Mouse (Mus musculus) T-helper 2 cell (primary cell): ENCODE measurements around the gene Mapk8ip3.

Experiments used
- in situ Hi-C: fragments of 300-600 bp; cut with MboI, MseI; formaldehyde crosslinking; loops from one replicate; pipeline ENCODE4 v1.15.1; 2025; ENCODE audit warnings: high pct_unique_total_duplicates

Mapk8ip3 gene

DNA sequence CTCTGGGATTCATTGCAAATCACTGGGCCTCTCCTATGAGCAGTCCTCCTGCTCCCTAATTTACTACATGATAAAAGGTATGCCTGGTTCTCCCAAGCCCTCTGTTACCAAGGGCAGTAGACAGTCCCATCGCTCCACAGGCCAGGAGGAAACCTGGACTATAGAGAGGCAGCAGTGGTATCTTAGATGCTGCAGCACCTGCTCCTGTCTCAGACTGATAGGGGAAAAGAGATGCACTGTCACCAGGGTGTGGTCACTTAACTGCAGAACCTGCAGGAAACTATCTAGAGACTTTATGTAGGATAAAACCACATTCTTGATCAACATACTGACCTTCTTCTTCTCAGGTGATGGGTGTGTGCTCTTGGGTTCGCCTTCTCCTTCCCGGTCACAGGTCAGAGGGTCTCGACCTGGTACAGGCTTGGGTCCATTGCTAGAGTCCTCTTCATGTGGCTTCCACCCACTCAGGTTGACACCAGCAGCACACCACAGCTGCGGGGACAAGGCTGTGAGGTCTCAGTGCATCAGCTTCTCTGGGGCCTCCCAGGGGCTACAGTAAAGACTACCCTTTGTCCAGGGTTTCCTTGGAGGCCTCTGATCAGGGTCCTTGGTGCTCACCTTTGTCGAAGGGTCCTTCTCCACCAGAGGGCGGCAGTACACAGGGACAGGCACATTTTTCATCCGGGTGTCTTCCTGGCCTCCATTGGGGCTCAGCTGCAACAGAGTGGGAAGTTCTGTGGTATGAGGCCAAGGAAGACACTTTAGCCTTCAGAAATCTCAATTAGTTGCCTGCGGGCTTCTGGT lies 33.9 kb downstream of the Mapk8ip3 start:
- in situ Hi-C loops = no loop called here

GRCm38 (mm10) chr17:24902124-24902523 lies 34.7 kb downstream of the Mapk8ip3 start:
- in situ Hi-C loops = no loop called here

DNA sequence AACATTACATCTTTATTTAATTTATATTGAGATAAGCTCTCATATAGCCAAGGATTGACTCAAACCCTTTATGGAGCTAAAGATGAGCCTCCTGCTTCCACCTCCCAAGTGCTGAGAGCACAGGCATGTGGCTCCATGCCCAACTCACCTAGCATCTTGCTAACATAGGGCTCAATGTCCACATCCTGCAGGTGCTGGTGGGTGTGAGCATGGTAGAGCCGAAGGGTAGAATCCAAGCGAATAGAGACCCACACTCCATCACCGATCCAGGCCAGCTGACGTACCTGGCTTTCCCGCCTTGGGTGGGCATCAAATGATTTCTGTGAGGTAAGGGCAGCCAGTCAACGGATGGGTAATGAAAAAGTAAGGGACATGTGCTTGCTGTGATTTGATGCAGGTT lies 36.8 kb downstream of the Mapk8ip3 start:
- in situ Hi-C loops = no loop called here

GRCm38 (mm10) chr17:24899153-24899552 lies 37.6 kb downstream of the Mapk8ip3 start:
- in situ Hi-C loops = no loop called here

DNA sequence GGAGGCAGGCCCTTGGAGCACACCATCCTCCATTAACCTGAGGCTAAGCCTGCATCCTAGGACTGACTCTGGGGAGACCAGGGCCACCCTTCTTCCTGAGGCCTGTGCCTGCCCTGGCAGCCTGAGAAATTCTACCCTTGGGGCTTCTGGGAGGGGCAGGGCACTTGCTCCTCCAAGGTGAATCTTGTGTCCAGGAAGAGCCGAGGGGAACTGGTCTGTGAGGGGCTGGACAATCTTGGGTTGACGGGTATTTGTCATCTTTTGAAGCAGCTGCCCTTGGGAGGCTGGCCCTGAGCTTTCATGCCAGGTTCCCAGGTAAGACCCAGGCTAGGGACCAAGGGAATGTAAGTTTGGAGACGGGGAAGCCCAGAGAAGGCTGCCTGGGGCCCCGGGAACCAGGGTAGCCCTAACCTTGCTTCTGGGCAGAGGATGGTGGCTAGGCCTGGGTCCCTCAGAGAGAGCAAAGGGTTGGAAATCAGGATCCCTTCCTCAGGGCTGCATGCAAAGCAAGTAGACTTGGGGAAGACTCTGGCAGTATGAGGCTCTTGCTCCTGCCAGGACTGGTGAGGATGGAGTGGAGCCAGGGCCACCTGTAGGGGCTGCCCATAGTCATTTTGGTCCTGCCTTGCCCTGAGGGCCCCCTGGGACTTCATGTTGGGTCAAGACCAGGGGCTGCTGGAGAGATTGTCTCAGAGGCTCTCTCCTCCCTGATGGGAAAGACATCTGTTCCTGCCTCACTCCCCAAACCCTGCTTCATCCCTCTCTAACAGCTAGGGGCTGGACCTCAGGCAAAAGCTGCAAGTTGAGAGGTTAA lies 38.5 kb downstream of the Mapk8ip3 start:
- in situ Hi-C loops = no loop called here

DNA sequence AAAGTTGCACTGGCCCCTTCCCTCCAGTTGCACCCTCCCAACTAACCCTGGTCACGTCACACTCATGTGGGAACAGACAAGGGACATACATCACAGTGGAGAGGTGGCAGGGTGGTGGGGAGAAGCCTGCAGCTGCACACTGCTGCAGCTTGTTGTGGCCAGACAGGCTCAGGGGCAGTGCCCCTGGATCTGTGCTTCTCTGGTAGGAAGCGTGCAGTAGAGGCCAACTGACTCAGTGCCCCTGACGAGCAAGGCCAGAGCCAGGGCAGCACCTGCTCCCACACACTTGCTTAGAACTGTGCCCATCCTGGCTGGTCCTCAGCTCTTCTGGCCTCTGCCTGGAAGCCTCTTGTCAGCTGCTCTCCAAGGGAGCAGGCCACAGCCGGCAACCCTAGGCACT lies 39.2 kb downstream of the Mapk8ip3 start:
- in situ Hi-C loops = no loop called here

DNA sequence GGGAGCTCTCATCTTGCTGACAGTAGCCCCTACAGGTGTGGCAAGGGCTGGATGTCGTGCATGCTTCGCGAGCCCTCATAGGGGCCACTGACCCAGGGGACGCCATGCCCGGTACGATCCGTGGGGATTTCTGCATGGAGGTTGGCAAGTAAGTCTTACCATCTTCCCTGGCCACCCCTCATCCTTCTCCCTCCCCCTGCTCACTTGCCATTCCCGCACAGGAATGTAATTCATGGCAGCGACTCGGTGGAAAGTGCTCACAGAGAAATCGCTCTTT lies 39.8 kb downstream of the Mapk8ip3 start:
- in situ Hi-C loops = no loop called here

DNA sequence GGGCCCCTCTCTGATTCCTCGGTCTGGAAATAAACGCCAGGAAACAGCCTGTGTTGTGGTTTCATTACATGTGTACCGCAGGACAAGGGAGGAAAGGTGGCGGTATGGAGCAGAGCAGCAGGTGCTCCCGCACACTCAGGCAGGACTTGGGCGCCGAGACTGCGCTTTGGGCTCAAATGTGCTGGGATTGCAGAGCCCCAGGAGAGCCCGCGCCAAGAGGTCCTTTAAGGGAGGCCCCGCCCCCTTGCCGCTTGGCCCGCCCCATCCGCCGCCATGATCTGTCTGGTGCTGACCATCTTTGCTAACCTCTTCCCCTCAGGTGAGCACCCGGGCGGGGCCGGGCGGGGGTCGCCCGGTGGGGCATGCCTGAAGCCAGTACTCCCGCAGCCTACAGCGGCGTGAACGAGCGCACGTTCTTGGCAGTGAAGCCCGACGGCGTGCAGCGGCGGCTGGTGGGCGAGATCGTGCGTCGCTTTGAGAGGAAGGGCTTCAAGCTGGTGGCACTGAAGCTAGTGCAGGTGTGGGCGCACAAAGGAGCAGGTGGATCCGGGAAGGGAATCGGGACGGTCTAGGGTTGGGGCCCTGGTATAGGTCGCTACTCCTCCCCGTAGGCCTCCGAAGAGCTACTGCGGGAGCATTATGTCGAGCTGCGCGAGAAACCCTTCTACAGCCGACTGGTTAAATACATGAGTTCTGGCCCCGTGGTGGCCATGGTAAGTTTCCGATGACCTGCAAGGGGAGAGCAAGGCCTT lies 40.4 kb downstream of the Mapk8ip3 start, which contains the start of gene Nme3:
TSS of gene Nme3 (plus strand) at position 260 of the 752 bp plus-strand sequence.
- in situ Hi-C loops = no loop called here

- in situ Hi-C loops = no loop called here
Measured at GRCm38 (mm10) chr17:24895571-24896240, 41.1 kb downstream of the Mapk8ip3 start.

- in situ Hi-C loops = no loop called here
Measured at GRCm38 (mm10) chr17:24894995-24895547, 41.7 kb downstream of the Mapk8ip3 start, which contains the start of the genes Eme2 and Mrps34. Eme2 (minus strand) TSS chr17:24895087. Mrps34 (plus strand) TSS chr17:24895116.

- in situ Hi-C loops = no loop called here
Measured at GRCm38 (mm10) chr17:24894061-24894994, 42.4 kb downstream of the Mapk8ip3 start.

DNA sequence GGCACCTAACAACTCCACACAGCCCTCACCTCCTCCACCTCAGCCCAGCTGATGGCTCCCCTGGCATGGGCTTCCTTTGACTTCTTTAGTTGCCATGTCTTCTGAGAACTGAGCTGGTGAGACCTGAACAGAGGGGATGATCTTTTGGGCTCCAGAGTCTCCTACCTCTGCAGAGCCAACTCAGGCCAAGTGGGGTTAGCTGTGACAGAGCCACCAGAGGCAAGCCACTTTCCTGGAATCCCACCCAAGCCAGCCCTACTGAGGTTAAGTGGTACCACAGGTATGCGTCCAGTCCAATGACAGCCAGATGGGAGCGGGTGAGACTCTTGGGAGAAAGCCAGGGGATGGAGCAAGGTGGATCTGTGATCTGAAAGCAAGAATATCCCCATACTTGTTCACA lies 43.5 kb downstream of the Mapk8ip3 start:
- in situ Hi-C loops = no loop called here

DNA sequence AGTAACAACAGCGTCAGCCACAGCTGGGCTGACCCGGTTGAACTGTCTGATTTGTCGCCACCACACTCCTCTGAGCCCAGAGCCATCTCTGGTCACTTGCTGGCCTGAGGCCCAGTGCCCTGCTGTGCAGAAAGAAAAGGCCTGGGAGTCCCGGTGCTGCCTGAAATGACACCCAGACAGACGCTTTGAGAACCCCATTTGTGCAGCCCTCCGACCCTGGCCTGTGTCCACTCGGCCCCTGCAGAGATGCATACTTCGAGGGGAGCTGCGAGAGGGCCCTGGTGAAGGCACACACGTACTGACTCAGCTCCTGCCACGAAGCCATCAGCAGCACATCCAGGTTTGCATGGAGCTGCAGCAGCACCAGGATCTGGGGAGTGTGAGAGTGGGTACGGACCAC lies 44.0 kb downstream of the Mapk8ip3 start:
- in situ Hi-C loops = no loop called here

GRCm38 (mm10) chr17:24891321-24891720 lies 45.5 kb downstream of the Mapk8ip3 start:
- in situ Hi-C loops = no loop called here

DNA sequence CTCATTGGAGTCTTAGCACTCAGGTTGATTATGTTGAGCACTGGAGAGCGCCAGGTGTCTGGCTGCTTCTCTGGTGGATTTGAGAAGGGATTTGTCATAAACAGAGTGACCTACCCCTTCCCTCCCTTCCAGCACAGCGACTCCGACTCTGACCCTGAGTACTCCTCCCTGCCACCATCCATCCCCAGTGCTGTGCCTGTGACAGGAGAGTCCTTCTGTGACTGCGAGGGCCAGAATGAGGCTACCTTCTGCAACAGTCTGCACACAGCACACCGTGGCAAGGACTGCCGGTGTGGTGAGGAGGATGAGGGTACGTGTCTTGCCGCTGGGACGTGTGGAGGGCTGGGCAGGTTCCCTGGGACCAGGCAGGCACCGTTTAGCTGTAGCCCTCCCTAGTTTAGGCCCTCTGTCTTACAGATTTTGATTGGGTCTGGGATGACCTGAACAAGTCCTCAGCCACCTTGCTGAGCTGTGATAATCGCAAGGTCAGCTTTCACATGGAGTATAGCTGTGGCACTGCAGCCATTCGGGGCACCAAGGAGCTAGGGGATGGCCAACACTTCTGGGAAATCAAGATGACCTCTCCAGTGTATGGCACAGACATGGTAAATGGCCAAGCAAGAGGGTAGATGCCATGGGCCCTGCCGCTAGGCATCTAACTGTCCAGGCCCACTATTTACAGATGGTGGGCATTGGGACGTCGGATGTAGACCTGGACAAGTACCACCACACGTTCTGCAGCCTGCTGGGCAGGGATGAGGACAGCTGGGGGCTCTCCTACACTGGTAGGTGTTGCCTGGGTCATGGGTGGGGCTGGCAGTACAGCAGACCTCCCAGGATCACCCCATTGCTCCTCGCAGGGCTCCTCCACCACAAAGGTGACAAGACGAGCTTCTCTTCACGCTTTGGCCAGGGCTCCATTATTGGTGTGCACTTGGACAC lies 46.4 kb downstream of the Mapk8ip3 start:
- in situ Hi-C loops = no loop called here

DNA sequence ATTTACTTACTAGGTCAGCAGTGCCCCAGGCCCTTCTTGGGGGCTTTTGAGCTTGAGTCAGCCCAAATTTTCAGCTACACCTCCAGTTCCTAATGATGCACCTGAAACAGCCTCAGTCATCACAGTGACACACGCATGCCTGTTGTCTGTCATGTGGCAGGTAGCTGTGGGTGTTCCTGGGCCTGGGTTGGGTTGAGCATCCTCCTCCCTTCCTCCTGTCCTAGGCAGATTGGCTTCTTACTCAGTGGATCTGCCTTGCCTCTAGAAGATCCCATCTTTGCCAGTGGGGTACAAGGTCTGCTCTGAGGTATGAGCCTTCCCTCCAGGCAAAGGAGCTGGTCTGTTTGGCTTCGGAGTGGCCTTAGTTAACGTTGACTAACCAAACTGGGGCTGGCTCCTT lies 47.9 kb downstream of the Mapk8ip3 start:
- in situ Hi-C loops = no loop called here

DNA sequence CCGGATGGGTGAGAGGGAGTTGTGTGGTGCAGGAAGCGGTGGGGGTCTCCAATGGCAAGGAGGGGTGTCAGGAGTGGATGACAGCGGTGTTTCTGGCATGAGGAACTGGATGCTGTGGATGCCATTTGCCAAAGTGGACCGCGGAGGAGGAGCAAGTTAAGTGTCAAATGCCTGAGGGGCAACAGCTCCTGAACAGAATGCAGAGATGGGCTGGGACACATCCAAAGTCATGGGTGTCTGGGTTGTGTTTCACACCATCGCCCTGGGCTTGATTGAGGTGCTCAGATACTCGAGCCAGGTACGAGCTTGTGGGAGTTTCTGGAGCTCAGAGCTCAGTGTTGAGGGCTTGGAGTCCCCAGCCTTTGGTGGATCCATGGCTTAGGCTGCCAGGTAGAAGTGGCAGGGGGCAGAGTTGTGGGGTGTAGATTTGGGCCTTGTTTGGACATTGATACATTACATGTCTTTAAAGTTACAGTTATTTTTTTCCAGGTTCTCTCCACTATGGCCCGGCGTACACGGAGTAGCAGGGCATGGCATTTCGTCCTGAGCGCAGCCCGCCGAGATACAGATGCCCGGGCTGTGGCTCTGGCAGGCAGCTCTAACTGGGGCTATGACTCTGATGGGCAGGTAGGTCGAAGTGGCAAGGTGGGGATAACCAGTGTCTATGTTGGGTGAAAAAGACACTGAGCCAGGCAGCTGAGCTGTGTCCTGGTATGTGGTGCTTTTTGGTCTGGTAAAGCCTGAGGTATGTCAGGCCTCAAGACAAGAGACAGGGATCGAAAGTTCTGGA lies 49.3 kb downstream of the Mapk8ip3 start:
- in situ Hi-C loops = no loop called here

DNA sequence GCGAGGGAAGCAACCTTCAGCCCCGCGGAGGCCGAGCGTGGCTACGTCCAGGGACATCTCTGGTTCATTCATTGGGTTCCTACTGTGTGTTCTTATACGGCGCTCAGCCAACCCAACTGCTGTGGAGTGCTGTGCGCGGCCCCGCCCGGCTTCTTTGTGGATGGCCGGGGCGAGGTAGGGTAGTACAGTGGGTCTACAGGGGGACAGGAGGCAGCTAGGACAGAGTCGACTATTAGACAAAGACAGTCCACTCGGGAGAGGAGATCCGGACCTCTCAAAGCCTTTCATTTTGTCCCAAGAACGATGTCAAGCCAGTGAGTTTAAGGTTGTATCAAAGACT lies 49.9 kb downstream of the Mapk8ip3 start:
- in situ Hi-C loops = no loop called here
